Mouse (Mus musculus) ES-E14 (cell line): Measurements from ENCODE around the gene Lhx2. TPM values are rescaled to one million over a fixed set of nuclear protein-coding genes. Genes with fewer than 3 reads are reported as not detected.
A peak's percentile ranks its signal among the peaks of the same experiment; 100 is the strongest.

Experiments
- DNase-seq: peaks from one replicate; pipeline ENCODE4 v3.0.0-alpha.2; 2013; ENCODE audit warnings: low read depth, low spot score
- H3K27ac ChIP-seq: 2 replicates; pipeline ENCODE4 v1.5.1; 2012; ENCODE audit warnings: low read depth, mild to moderate bottlenecking, low read length, moderate library complexity, mixed read lengths; ENCODE audit not compliant: poor library complexity, insufficient read depth, severe bottlenecking
- H3K36me3 ChIP-seq: 2 replicates; pipeline ENCODE4 v1.6.1; 2012; ENCODE audit warnings: mild to moderate bottlenecking, low read length, moderate library complexity, mixed read lengths; ENCODE audit not compliant: control insufficient read depth, poor library complexity, insufficient read depth, severe bottlenecking
- H3K4me1 ChIP-seq, 2 experiments: fragments of 150-350 bp in 1 of 2; sonication (generic) in 1 of 2; 2 replicates each; pipeline ENCODE4 v1.6.1; 2012; ENCODE audit warnings: low read length in 2 of 2, mild to moderate bottlenecking in 1 of 2, mixed read lengths in 1 of 2; ENCODE audit not compliant: control insufficient read depth in 2 of 2, insufficient read depth in 2 of 2, poor library complexity in 1 of 2
- H3K4me3 ChIP-seq, 2 experiments: fragments of 150-350 bp in 1 of 2; sonication (generic) in 1 of 2; 2 replicates each; pipeline ENCODE4 v1.5.1; 2012; ENCODE audit warnings: low read length in 2 of 2, low read depth in 1 of 2, mild to moderate bottlenecking in 1 of 2, mixed read lengths in 1 of 2; ENCODE audit not compliant: insufficient read depth in 1 of 2, poor library complexity in 1 of 2, severe bottlenecking in 1 of 2
- H3K9ac ChIP-seq: 2 replicates; pipeline ENCODE4 v1.6.1; 2012; ENCODE audit warnings: low read depth, mild to moderate bottlenecking, low read length, mixed read lengths; ENCODE audit not compliant: poor library complexity, insufficient read depth, severe bottlenecking
- H3K9me3 ChIP-seq: fragments of 150-350 bp; sonication (generic); 2 replicates; pipeline ENCODE4 v1.6.1; 2012; ENCODE audit warnings: low read depth, mild to moderate bottlenecking, low read length; ENCODE audit not compliant: control insufficient read depth, insufficient read depth
- CHD2 ChIP-seq: IDR thresholded peaks from 2 replicates; pipeline ENCODE4 v1.6.1; 2014; ENCODE audit warnings: mild to moderate bottlenecking, low read depth, low read length, inconsistent platforms
- HCFC1 ChIP-seq: IDR thresholded peaks from 2 replicates; pipeline ENCODE4 v1.6.1; 2012; ENCODE audit warnings: low read length, inconsistent platforms, borderline replicate concordance; ENCODE audit not compliant: insufficient read depth
- MAFK ChIP-seq: IDR thresholded peaks from 2 replicates; pipeline ENCODE4 v1.6.1; 2014; ENCODE audit warnings: mild to moderate bottlenecking, low read depth, low read length, inconsistent platforms; ENCODE audit not compliant: insufficient read depth
- ZC3H11A ChIP-seq: IDR thresholded peaks from 2 replicates; pipeline ENCODE4 v1.6.1; 2012; ENCODE audit warnings: low read depth, mild to moderate bottlenecking, inconsistent platforms, low read length, borderline replicate concordance
- ZNF384 ChIP-seq: IDR thresholded peaks from 2 replicates; pipeline ENCODE4 v1.6.1; 2012; ENCODE audit warnings: low read depth, low read length, inconsistent platforms
- in situ Hi-C, 2 experiments: fragments of 600-800 bp; cut with MboI; formaldehyde crosslinking; loops; one replicate each; pipeline ENCODE4 v1.15.1; 2025; ENCODE audit warnings: low sequenced_read_pairs in 2 of 2, inconsistent platforms in 1 of 2; ENCODE audit not compliant: unreplicated experiment in 2 of 2
- total RNA-seq: library from RNA; depleted of rRNA; stranded (reverse); fragments of 300-350 nt; gene quantifications from 2 replicates; pipeline ENCODE4 v1.2.3, GENCODE M21; 2012

The Lhx2 gene
- total RNA-seq, 1 experiment = 0.36 TPM

DNA sequence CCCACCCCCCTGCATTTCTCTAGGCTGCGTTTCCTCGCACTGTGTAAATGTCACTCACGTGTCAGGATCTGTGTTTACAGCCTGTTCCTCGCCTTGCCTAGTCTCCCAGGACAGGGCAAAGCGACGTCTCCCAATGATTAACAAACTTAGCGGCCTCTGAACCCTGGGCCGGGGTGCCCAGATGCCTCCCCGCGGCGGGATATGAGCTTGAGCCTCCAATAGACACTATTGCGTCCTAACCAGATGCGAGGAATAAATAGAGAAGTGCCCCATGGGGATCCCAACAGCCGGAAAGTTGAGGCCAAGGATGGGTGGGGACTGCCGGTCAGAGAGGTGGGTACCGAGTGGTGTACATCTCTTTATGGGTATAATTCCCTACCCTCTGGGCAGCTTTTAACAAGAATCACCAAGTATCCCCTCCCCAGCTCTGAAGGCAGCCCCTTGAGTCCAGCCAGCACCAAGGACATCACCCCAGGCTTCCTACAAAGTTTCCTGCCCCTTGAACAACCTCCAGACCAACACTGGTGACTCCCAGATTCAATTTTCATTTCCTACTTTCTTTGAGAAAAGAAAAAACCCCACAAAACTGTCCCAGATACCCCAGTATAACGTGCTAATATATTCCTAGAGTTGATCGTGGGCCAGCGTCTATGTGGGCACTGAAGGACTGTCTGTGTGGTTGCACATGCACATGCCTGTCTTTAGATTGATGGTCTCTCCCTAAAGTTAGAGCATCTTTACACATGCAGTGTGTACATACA lies 9.8 kb downstream of the Lhx2 start:
- in situ Hi-C loops = loop anchor here (5.0 to 10.0 kb wide), 2 partner anchors 363 to 366 kb away; partner anchors contain the start of gene Nr5a1 (in 2 of the 2)

DNA sequence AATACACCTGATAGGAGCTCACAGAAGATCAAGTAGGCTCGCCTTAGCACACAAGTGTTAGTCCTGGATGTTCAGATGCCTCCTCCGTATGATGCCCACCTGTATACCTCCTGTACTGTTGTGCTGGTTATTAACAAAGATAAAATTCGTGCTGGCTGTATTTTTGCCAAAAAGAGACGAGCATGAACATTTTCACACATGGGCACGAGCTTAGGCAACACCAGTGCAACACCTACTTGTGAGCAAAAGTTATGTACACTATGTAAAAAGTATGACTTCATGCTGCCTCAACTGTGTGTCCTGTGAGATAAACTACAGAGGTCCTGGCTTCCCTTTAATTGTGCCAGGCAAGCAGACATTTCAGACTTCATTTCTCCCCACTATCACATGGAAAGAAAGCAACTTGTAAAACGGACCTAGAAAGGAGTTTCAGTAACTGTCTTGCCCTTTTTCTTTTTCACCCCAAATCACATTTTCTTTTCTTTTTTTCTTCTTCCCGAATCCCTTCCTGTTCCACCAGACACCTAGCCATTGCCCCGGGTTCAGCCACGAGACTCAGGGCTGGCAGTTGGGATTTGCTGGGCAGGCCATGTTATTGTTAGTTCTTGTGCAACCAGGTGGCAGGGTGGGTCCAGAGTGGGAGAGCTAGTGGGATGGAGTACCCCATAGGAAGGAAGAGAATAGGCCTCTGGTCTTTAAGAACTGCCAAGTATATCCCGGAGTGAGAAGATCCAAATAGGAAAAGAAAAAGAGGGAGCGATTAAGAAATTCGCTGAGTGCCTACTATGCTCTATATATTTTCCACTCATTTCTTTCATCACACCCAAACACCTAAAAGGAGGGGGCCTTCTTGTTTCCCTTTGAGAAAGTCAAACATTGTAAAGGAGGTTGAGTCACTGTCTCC lies 10.6 kb downstream of the Lhx2 start:
- Histone ChIP-seq H3K27ac (no peak overlapping the region), H3K4me1 (no peaks in the 10 kb centered on the region), H3K4me3 (no peak overlapping the region), H3K9ac (no peak overlapping the region), H3K36me3 (no peaks in the 10 kb centered on the region), H3K9me3 (no peaks in the 10 kb centered on the region)
- TF ChIP-seq MAFK (no peak), HCFC1 (no peak), ZNF384 (no peak), ZC3H11A (no peak), CHD2 (no peak)
- in situ Hi-C loops = loop anchor here (5.0 to 10.0 kb wide), 2 partner anchors 363 to 365 kb away; partner anchors contain the start of gene Nr5a1 (in 2 of the 2)
- DNase-seq = no peak

More for the DNA sequence above, 9.8 kb downstream of the Lhx2 start:
- DNase-seq = no peak
- Histone ChIP-seq H3K9ac (no peak overlapping the region), H3K36me3 (no peaks in the 10 kb centered on the region), H3K9me3 (no peaks in the 10 kb centered on the region), H3K27ac (no peak overlapping the region), H3K4me1 (no peaks in the 10 kb centered on the region), H3K4me3 (no peak overlapping the region)
- TF ChIP-seq ZNF384 (no peak), ZC3H11A (no peak), MAFK (no peak), CHD2 (no peak), HCFC1 (no peak)

DNA sequence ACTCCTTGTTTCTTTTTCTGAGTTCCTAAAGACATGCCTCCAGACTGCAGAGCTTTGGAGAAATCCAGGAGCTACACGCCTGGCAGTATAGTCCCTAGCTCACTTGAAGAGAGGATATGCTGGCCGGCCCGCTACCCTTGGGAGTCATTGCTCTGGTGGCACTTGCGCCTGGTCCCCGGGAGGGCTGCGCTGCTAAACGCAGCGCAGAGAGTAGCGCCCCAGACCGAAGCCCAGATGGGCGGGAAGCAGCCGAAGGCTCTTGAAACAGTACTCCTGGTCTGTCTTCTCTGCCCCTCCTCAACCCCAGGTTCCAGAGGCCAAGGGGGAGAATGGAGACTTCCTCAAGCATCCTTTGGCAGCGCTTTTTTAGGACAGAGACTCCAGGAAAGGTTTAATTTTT lies 11.3 kb downstream of the Lhx2 start:
- H3K4me1 ChIP-seq = no peaks in the 10 kb centered on the region
- H3K27ac ChIP-seq = no peak overlapping the region
- H3K4me3 ChIP-seq = peak overlapping the region; percentile 46 to 66
- H3K9ac ChIP-seq = no peak overlapping the region
- H3K36me3 ChIP-seq = no peaks in the 10 kb centered on the region
- DNase-seq = no peak
- H3K9me3 ChIP-seq = no peaks in the 10 kb centered on the region
- TF ChIP-seq HCFC1 (no peak), CHD2 (no peak), ZNF384 (no peak), ZC3H11A (no peak), MAFK (no peak)
- in situ Hi-C loops = no loop called here

DNA sequence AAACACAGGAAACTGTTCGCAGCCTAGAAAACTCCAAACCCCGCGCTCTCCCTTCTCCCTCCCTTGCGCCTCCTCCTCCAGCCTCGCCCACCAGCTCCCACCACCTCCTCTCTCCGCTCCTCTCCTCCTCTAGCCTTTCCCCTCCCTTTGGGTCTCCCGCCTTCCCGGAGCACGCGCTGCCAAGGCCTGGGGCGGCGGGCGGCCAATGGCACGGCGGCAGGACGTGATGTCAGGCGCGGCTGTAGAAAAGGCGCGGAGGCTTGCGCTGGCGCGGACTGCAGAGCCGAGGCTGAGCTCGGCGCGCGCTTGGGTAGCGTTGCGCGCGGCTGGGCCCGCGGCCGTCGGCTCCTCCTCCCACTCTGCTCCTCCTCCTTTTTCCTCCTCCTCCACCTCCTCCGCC lies 11.7 kb downstream of the Lhx2 start:
- no peaks in the 10 kb centered on the region for H3K4me1 ChIP-seq

More for the DNA sequence above, 11.7 kb downstream of the Lhx2 start:
- Histone ChIP-seq H3K9ac (no peak overlapping the region), H3K36me3 (no peaks in the 10 kb centered on the region), H3K9me3 (no peaks in the 10 kb centered on the region), H3K4me3 (peak overlapping the region; percentile 46 to 66), H3K27ac (no peak overlapping the region)
- DNase-seq = peak; percentile 74
- in situ Hi-C loops = no loop called here
- TF ChIP-seq ZNF384 (no peak), MAFK (no peak)
